Mouse (Mus musculus) C2C12 (cell line): ENCODE measurements around the gene Mrtfa. TPM values are rescaled to one million over a fixed set of nuclear protein-coding genes. Genes with fewer than 3 reads are reported as not detected.

Experiments
- H3K27me3 ChIP-seq: one replicate; pipeline ENCODE4 v1.6.1; 2011; ENCODE audit not compliant: control insufficient read depth, insufficient read depth, insufficient read length
- H3K36me3 ChIP-seq: one replicate; pipeline ENCODE4 v1.6.1; 2011; ENCODE audit not compliant: control insufficient read depth, insufficient read depth
- H3K4me3 ChIP-seq: one replicate; pipeline ENCODE4 v1.5.1; 2011; ENCODE audit warnings: mild to moderate bottlenecking, control low read depth; ENCODE audit not compliant: poor library complexity, insufficient read depth, severe bottlenecking
- H3K79me2 ChIP-seq: one replicate; pipeline ENCODE4 v1.6.1; 2011; ENCODE audit not compliant: control insufficient read depth, insufficient read depth
- H3K79me3 ChIP-seq: one replicate; pipeline ENCODE4 v1.6.1; 2011; ENCODE audit warnings: low read depth, control low read depth
- H3ac ChIP-seq: one replicate; pipeline ENCODE3; 2011; ENCODE audit warnings: low read depth; ENCODE audit not compliant: control insufficient read depth, insufficient read length
- CEBPB ChIP-seq: IDR thresholded peaks from one replicate; pipeline ENCODE4 v1.6.1; 2011; ENCODE audit warnings: low read depth, mild to moderate bottlenecking, control low read depth, moderate library complexity
- CTCF ChIP-seq: IDR thresholded peaks from one replicate; pipeline ENCODE4 v1.5.1; 2011; ENCODE audit not compliant: control insufficient read depth, insufficient read depth, insufficient read length
- FOSL1 ChIP-seq: IDR thresholded peaks from one replicate; pipeline ENCODE4 v1.8.0; 2011; ENCODE audit warnings: mild to moderate bottlenecking, low read length; ENCODE audit not compliant: poor library complexity, insufficient read depth, severe bottlenecking
- MAX ChIP-seq: IDR thresholded peaks from one replicate; pipeline ENCODE4 v1.6.1; 2011; ENCODE audit warnings: mild to moderate bottlenecking, control low read depth
- MYOD1 ChIP-seq: IDR thresholded peaks from one replicate; pipeline ENCODE4 v1.6.1; 2011; ENCODE audit warnings: low read depth; ENCODE audit not compliant: control insufficient read depth, insufficient read length
- MYOG ChIP-seq: IDR thresholded peaks from one replicate; pipeline ENCODE4 v1.6.1; 2011; ENCODE audit not compliant: control insufficient read depth, insufficient read length; ENCODE audit errors: extremely low read depth
- USF1 ChIP-seq: IDR thresholded peaks from one replicate; pipeline ENCODE4 v1.6.1; 2011; ENCODE audit warnings: low read depth, mild to moderate bottlenecking, control low read depth, moderate library complexity
- polyA plus RNA-seq: library from polyadenylated mRNA; unstranded; fragments of >200 nt; fragmentation: generic; extraction: Trizol; gene quantifications from one replicate; pipeline ENCODE4 v1.2.1, GENCODE M21; 2012; ENCODE audit warnings: missing spikeins

The Mrtfa gene
- polyA plus RNA-seq, 1 experiment = 42.2 TPM

- H3K79me3 ChIP-seq = peaks cover 52% of the 10 kb centered on the region
- peaks cover 4% of the 10 kb centered on the region for H3K36me3 ChIP-seq
- TF ChIP-seq USF1 (no peak), MYOG (no peak), CEBPB (no peak), MYOD1 (no peak), MAX (no peak), FOSL1 (no peak), CTCF (no peak)
- H3K27me3 ChIP-seq = no peaks in the 10 kb centered on the region
- H3ac ChIP-seq = no peak overlapping the region
- H3K4me3 ChIP-seq = no peak overlapping the region
- peaks cover 100% of the 10 kb centered on the region for H3K79me2 ChIP-seq
These were observed 62.3 kb downstream of the Mrtfa start for GRCm38 (mm10) chr15:81128155-81128838.

DNA sequence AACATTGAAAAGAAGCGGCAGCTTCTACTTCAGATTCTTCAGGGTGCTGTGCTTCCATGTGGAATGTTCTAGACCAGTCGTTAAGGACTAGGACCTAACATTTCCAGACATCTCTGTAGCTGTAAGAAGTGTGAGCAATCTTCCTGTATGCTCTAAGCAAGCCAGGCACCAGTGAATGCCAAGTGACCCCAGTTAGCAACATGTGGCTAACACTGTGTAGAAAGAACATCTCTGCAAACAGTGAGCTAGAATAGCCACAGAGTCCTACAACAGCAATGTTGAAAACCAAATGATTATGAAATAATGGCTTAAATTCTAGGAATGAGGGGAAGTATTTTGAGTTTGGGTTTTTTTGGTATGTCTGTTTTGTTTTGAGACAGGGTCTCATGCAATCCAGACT lies 66.3 kb downstream of the Mrtfa start:
- TF ChIP-seq CEBPB (no peak), MAX (no peak), CTCF (no peak), USF1 (no peak), MYOD1 (no peak), FOSL1 (no peak), MYOG (no peak)
- H3K79me2 ChIP-seq = peaks cover 100% of the 10 kb centered on the region
- no peaks in the 10 kb centered on the region for H3K36me3 ChIP-seq
- peaks cover 78% of the 10 kb centered on the region for H3K79me3 ChIP-seq
- H3K4me3 ChIP-seq = no peak overlapping the region
- no peak overlapping the region for H3ac ChIP-seq
- H3K27me3 ChIP-seq = no peaks in the 10 kb centered on the region

DNA sequence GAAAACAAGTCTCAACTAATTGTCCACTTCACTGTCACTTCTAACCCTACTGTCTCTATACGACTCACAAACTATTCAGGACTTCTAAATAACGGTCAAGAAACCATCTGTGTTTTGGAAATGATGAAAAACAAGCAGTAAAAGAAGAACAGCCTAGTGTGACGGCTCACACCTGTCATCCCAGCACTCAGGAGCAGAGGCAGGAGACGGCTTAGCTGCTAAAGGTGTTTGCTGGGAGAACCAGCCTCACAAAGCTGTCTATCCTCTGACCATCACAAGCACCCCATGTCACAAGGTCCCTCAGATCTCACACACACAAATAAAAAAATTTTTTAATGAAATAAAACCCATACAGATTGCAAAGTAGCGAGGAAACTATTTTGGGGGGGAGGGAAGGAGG lies 67.4 kb downstream of the Mrtfa start:
- peaks cover 80% of the 10 kb centered on the region for H3K79me3 ChIP-seq
- no peaks in the 10 kb centered on the region for H3K27me3 ChIP-seq
- TF ChIP-seq MYOD1 (no peak), MYOG (no peak), USF1 (no peak), FOSL1 (no peak), MAX (no peak), CEBPB (no peak), CTCF (no peak)
- no peak overlapping the region for H3ac ChIP-seq
- no peak overlapping the region for H3K4me3 ChIP-seq
- H3K79me2 ChIP-seq = peaks cover 100% of the 10 kb centered on the region
- no peaks in the 10 kb centered on the region for H3K36me3 ChIP-seq

GRCm38 (mm10) chr15:81122535-81122934 lies 68.0 kb downstream of the Mrtfa start:
- Histone ChIP-seq H3K79me3 (peaks cover 81% of the 10 kb centered on the region), H3K4me3 (no peak overlapping the region), H3K36me3 (peaks cover 2% of the 10 kb centered on the region), H3ac (no peak overlapping the region), H3K27me3 (no peaks in the 10 kb centered on the region), H3K79me2 (peaks cover 100% of the 10 kb centered on the region)
- TF ChIP-seq CEBPB (no peak), USF1 (no peak), CTCF (no peak), MAX (no peak), MYOG (no peak), FOSL1 (no peak), MYOD1 (no peak)

- no peak overlapping the region for H3ac ChIP-seq
- TF ChIP-seq MAX = no peak
- TF ChIP-seq MYOG = no peak
- no peak for TF ChIP-seq MYOD1
- TF ChIP-seq CTCF = no peak
- TF ChIP-seq USF1 = no peak
- no peak for TF ChIP-seq FOSL1
- no peak for TF ChIP-seq CEBPB
- no peaks in the 10 kb centered on the region for H3K27me3 ChIP-seq
- peaks cover 100% of the 10 kb centered on the region for H3K79me2 ChIP-seq
- peaks cover 81% of the 10 kb centered on the region for H3K79me3 ChIP-seq
- H3K36me3 ChIP-seq = peaks cover 7% of the 10 kb centered on the region
- H3K4me3 ChIP-seq = no peak overlapping the region
These were observed 68.5 kb downstream of the Mrtfa start for GRCm38 (mm10) chr15:81122078-81122477.

- H3K27me3 ChIP-seq = no peaks in the 10 kb centered on the region
- H3K79me2 ChIP-seq = peaks cover 96% of the 10 kb centered on the region
- no peak overlapping the region for H3ac ChIP-seq
- H3K4me3 ChIP-seq = no peak overlapping the region
- H3K79me3 ChIP-seq = peaks cover 75% of the 10 kb centered on the region
- peaks cover 15% of the 10 kb centered on the region for H3K36me3 ChIP-seq
- TF ChIP-seq MAX (no peak), MYOG (no peak), USF1 (no peak), CEBPB (no peak)
These were observed 69.6 kb downstream of the Mrtfa start for GRCm38 (mm10) chr15:81120946-81121345.
